Mouse (Mus musculus): Measurements from ENCODE around the gene Gm49392.
"Not testable (repeated sequence)": the region's sequence is repeated elsewhere in the genome, so short reads cannot be mapped to it uniquely, and the experiment has no call there.

Gene Gm49392

DNA sequence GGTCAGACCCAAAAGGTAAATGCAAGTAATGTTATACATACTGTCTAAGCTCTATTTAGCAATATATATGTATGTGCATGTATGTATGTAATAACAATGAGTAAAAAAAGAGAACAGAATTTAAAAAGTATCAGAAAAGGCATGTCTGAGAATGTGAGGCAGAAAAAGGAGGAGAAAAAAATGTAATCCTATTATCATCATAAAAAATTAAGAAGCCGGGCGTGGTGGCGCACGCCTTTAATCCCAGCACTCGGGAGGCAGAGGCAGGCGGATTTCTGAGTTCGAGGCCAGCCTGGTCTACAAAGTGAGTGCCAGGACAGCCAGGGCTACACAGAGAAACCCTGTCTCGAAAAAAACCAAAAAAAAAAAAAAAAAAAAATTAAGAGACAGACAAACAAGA lies at the start of gene Gm49392:
TSS of gene Gm49392 (minus strand) at position 101 of the 400 bp plus-strand sequence.
- ATAC-seq (ENCODE audit: insufficient number of reproducible peaks, low FRiP score, low TSS enrichment), result not testable (repeated sequence)

DNA sequence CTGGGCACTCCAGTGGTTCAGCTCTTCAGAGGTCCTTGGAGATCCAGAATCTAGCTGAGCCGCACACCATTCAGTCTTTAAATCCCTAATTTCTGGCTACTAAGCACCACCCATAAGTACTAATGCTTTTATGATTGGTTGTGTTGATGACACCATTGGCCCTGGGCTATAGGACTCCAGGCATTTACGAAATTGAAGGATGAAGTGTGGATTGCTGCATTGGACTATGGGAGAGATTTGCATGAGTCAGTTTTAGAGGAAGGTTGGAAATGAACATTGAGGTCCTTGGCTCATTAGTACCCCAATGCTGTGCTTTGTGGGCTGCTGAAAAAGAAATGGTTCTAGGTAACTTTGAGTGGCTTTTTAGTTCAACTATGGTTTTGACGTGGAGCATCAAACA lies 45.2 kb upstream of the Gm49392 start, which contains the start of gene Tpbpa:
TSS of gene Tpbpa (minus strand) at position 101 of the 400 bp plus-strand sequence.
- ATAC-seq (ENCODE audit: insufficient number of reproducible peaks, low FRiP score, low TSS enrichment), result not testable (repeated sequence)

DNA sequence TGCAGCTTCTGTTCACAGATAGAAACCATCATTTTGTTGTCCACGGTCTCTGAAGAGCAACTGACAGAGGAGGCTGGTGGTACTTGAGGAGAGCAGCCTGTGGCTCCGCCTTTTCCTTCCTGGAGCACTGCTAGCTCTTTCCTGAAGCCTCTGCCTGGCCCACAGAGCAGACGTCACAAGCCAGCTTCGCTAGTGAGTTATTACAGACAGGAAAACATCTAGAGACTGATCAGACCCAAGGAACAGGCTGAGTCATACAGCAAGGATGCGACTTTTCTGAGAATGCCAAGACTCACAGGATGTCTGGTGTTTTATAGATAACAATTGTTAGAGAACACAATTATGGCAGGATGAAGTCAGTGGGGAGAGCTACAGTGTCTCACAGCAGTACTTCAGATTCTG lies 39.8 kb upstream of the Gm49392 start, which contains the start of the genes Gm49391 and Ctla2a:
TSS of gene Gm49391 (minus strand) at position 72 of the 402 bp plus-strand sequence.
TSS of gene Ctla2a (minus strand) at position 126 of the 402 bp plus-strand sequence.
- no peak for ATAC-seq (ENCODE audit: insufficient number of reproducible peaks, low FRiP score, low TSS enrichment)

DNA sequence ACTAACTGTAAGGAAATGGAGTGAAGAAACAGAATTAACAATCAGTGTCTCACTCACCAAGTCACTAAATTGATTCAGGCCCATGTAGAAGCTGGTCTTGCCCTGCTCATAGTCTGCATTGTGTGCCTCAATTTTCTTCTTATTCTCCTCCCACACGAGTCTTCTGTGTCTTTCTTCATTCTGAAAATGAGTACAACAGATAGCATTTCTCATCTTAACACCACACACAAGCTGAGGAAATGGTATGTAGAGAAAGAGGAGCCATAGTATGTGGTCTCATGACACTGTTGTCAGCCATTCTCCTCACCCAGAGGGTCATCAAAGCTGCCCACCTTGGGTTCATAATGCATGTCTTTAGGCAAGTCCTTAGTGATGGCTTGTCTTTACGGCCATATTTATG lies 38.8 kb upstream of the Gm49392 start, which contains the start of gene Gm49393:
TSS of gene Gm49393 (minus strand) at position 101 of the 400 bp plus-strand sequence.
- not testable (repeated sequence) for ATAC-seq (ENCODE audit: insufficient number of reproducible peaks, low FRiP score, low TSS enrichment)

DNA sequence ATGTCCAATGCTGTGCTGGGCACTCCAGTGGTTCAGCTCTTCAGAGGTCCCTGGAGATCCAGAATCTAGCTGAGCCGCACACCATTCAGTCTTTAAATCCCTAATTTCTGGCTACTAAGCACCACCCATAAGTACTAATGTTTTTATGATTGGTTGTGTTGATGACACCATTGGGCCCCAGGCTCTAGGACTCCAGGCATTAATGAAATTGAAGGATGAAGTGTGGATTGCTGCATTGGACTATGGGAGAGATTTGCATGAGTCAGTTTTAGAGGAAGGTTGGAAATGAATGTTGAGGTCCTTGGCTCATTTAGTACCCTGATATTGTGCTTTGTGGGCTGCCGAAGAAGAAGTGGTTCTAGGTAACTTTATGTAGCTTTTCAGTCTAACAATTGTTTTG lies 8.1 kb upstream of the Gm49392 start, which contains the start of gene Tpbpb:
TSS of gene Tpbpb (minus strand) at position 101 of the 400 bp plus-strand sequence.
- ATAC-seq (ENCODE audit: insufficient number of reproducible peaks, low FRiP score, low TSS enrichment), result not testable (repeated sequence)

DNA sequence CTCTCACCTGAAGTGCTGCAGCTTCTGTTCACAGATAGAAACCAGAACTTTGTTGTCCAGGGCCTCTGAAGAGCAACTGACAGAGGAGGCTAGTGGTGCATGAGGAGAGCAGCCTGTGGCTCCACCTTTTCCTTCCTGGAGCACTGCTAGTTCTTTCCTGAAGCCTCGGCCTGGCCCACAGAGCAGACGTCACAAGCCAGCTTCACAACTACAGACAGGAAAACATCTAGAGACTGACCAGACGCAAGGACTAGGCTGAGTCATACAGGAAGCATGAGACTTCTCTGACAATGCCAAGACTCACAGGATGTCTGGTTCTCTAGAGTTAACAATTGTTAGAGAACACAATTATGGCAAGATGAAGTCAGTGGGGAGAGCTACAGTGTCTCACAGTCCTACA lies 634 bp upstream of the Gm49392 start, which contains the start of gene Ctla2b:
TSS of gene Ctla2b (minus strand) at position 120 of the 400 bp plus-strand sequence.
- no peak for ATAC-seq (ENCODE audit: insufficient number of reproducible peaks, low FRiP score, low TSS enrichment)

DNA sequence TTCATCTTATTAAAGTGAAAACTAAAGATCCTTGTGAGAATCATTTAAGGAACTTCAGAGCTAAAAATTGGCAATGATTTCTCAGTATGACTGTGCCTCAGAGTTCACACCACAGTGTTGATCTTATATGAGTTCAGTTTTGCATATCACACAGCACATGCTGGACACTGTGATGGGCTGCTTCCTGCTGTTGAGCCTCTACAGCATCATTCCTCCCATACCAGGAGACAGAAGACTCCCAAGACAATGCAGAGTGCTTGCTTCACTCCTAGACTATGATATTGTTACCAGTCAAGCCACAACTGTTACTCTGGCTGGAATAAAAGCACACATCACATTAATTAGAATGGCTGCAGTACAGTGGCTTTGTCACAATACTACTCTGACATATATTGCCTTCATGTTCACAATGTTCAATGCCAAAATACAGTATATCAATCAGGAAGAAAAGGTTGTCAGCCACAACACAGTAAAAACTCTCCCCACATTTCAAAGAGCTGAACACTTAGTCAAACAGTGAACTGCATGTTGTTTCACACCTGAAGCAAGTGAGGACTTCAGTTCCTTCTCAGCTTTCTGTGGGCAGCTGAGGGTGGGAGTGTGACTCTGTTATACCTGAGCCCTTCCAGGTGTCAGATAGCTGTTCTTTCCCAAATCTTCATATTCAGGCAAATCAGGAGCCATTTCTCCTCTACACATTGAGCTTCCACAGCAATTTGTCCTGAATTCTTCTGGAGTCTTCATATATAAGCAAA lies 1.1 kb downstream of the Gm49392 start:
- no peak for ATAC-seq (ENCODE audit: insufficient number of reproducible peaks, low FRiP score, low TSS enrichment)

DNA sequence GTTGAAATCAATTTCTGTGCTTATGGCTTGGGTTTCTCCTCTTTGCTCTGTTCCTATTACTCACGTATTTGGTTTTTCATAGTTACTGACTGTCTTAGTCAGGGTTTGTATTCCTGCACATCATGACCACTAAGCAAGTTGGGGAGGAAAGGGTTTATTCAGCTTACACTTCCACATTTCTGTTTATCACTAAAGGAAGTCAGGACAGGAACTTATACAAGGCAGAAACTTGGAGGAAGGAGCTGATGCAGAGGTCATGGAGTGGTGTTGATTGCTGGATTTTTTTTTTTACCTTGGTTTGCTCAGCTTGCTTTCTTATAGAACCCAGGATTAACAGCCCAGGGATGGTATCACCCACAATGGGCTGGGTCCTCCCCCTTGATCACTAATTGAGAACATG lies 4.4 kb downstream of the Gm49392 start:
- ATAC-seq (ENCODE audit: insufficient number of reproducible peaks, low FRiP score, low TSS enrichment), result no peak

DNA sequence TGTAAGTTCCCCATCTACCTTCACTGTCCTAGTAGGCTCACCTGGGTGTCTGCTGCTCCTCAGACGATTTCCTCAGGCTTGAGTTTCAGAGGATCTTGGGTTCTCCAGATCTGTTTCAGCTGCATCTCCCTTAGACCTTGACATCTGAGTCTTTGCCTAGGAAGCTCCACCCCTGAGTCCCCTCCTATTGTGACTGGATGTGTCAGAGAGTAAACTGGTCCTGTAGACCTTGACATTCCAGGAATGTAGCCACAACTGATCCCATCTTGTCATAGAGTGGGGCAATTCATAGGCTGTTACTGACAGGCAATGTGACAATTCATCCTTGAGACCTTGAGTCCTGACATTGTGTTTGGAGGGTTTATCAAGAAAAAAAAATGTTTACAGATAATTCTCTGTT lies 32.4 kb downstream of the Gm49392 start, which contains the start of gene 4930486L24Rik:
TSS of gene 4930486L24Rik (minus strand) at position 195 of the 400 bp plus-strand sequence.
- no peak for ATAC-seq (ENCODE audit: insufficient number of reproducible peaks, low FRiP score, low TSS enrichment)

DNA sequence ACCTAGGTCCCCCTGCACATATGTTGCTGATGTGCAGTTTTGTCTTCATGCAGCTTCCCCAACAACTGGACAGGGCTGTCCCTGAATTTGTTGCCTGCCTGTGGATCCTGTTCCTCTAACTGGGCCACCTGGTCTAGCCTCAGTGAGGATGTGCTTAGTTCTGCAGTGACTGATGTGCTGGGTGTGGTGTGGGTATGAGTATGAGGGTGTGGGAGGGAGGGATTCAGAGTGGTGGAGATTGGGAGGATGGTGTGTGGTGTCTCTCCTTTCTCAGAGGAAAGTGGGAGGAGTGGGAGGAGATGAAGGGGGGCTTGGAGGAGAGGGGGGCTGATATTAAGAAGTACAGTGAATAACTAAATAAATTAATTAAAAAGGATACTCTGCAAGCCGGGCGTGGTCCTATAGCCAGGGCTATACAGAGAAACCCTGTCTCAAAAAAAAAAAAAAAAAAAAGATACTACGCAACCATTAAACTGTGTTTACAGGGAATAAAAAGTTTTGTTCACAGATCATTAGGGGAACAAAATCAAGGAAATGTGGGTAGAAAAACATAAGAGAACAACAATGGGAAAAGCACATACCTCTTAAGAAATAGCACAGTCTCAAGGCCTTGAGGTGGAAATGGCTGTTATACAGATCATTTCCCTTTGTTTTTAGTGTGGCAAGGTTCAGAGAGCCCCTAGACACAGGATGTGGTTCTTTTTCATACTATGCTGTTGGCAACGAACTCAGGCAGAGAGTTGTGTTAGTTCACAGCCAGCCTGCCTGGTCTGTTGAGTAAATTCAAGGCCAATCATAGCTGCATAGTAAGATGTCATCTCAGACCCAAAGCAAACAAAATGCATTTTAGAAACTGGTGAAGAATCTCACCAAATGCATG lies 48.2 kb downstream of the Gm49392 start:
- ATAC-seq (ENCODE audit: insufficient number of reproducible peaks, low FRiP score, low TSS enrichment), result no peak

DNA sequence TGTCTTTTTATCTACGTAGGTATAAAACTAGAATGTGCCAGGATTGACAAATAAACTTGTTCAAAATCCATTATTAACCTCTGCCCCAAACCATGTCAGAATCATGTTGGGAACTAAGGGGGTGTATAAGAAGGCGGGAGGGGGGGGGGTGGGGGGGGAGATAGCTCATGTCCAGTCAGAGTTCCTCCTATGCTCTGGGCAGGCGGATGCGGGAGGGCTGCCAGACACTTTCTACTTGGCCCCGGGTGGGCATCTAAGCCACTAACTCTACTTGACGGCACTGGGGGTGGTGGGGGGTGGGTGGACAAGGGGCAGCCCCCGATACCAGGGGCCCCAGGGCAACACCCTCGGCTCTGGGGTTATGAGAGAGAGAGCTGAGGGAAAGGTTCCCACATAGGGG lies 53.5 kb downstream of the Gm49392 start:
- ATAC-seq (ENCODE audit: insufficient number of reproducible peaks, low FRiP score, low TSS enrichment), result no peak

DNA sequence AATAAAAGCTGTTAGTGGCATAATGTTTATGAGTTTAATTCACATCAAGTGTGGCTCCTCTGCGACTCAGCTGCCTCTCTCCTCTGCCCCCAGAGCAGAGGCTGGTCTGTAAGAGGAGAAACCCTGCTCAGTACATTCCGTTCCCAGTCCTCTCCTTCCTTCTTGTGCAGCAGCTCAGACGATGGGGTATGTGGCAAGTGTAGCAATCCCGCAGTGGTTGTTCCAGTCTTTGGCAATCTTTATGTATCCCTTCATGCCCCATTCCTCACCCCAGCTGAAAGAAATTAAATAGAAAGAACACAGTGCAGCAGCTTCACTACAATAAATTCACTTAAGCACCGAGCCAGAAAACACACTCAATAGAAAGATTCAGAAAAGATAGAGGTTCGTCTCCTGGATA lies 54.0 kb downstream of the Gm49392 start:
- no peak for ATAC-seq (ENCODE audit: insufficient number of reproducible peaks, low FRiP score, low TSS enrichment)

DNA sequence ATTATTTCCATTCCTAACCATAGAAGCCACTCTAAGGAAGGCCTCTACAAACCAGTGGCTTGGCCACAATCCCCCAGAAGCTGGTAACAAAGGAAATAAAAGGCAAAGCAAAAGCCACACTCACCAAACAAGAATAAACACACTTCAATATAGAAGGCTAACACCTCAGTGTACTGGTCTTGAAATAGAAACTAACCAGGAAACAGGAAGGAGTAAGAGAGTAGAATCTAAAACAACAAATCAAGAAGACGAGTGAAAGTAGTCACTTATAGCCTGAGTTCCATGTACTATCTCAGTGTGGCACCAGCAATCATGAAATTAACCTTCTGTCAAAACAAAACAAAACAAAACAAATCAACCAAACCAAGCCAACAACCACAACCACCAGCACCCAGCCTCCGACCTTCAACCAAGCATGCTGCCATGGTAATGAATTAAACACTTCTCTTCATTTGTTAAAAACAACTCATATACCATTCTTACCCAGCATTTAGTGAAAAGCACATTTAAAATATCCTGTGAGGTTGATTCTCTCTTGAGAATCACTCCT lies 57.3 kb downstream of the Gm49392 start:
- ATAC-seq (ENCODE audit: insufficient number of reproducible peaks, low FRiP score, low TSS enrichment), result no peak

DNA sequence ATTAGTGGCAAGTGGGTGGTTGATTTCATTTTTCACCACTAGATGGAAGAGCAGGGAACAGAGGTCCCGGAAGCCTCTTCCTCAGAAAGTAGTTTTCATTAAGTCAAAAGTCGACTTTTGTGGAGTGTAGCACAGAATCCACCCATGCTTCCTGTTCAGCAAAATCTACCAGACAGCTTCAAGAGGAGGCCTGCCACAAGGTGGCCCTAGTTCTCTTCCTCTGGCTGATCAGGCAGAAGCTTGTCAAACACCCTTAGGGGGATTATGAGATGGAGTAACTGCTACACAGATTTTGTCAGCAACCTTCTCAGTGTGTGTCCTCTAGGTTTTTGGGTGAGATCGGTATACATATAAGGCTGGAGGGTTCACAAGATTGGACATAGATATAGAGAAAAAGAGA lies 70.6 kb downstream of the Gm49392 start:
- no peak for ATAC-seq (ENCODE audit: insufficient number of reproducible peaks, low FRiP score, low TSS enrichment)

DNA sequence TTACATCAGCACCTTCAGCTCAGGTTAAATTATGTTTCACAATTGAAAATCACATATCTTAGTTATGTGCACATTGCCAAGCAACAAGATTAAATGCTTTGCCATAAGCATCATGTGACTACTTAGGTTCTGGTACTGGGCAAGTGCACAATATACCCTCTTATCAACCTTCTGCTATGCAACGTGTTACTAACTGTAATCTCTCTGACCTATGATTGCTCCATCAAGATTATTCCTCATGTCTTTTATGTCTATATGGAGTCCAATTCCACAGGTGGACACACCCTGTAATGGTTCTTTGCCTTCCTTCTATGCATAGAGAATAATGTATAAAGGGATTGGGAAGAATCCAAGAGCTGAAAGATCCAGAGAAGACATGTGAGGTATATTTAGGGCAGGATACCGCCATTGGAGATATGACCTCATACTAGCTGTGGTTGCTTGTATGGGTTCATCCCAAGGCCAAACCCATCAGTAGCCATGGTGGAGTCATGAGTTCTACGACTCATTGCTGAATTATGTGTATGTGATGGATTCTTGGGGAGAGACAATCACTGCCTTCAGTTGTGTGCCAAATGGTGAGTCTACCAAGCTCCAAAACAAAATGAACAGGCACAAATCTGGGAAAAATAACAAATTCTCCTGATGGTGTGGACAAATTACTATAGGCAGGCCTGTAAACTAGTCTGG lies 76.1 kb downstream of the Gm49392 start:
- ATAC-seq (ENCODE audit: insufficient number of reproducible peaks, low FRiP score, low TSS enrichment), result no peak

DNA sequence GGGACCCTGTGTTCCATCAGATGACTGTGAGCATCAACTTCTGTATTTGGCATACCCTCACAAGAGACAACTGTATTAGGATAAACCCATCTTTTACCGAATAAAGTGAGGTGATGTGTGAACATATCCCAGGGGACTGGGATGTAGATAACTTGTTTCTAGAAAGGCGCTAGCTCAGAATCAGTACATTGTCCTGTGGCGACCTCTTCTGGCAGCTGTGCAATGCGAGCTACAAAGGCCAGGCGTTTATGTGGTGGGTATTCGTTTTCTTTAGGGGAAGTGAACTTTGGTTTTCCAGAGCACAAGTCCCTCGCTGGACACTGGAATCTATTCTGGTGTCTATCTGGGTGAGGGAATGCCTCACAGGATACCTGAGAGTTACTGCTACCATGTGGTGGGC lies 77.2 kb downstream of the Gm49392 start:
- no peak for ATAC-seq (ENCODE audit: insufficient number of reproducible peaks, low FRiP score, low TSS enrichment)

DNA sequence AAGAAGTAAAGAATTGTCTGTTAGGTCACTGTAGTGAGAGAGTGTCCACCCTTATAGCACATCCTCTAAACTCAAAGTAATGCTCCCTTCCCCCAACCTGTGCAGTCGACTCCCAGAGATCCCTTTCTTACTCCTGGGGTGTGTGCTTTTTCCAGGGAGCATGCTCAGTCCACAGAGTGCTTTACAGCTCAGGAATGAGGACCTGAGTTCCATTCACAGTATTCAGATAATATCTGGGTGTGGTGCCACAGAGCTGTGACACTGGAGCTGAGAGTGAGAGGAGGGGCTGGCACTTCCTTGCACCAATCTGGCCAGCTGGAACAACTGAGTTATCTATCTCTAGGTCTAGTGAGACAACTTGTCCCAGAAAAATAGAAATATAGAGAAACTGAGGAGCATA lies 83.0 kb downstream of the Gm49392 start:
- ATAC-seq (ENCODE audit: insufficient number of reproducible peaks, low FRiP score, low TSS enrichment), result no peak

DNA sequence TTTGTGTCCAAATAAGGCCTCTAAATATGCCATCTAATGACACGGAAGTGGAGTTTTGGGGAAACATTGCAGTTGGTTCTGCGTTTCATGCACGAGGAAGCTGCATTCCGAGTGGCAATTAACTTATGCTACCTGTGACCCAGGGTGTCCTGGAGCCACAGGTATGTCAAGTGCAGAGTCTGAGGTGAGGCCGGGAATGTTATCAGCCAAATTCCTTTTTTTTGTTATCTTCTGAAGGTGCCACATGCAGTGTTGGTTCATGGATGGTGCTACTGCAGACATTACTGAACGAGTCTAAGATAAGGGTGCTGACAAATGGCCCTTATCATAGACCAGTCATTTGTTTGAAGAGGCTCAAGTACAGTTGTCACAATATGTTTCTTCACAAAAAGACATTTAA lies 83.9 kb downstream of the Gm49392 start:
- no peak for ATAC-seq (ENCODE audit: insufficient number of reproducible peaks, low FRiP score, low TSS enrichment)

DNA sequence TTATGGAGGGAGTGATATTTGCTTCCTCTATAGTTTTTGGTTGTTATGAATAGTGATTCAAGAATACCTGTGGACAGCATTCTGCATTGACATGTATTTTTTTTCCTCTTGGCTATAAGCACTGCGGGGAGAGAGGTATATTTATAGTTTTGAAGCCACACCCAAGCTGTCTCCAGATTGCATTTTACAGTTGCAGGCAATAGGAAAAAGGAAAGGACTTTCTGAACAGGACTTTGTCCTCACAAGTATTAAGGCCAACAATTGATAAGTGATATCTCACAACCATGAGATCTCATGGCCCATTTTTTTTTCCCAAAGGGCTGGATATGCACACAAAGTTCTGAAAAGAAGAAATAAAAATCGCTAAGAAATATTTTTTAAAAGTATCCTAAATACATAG lies 87.0 kb downstream of the Gm49392 start:
- no peak for ATAC-seq (ENCODE audit: insufficient number of reproducible peaks, low FRiP score, low TSS enrichment)

DNA sequence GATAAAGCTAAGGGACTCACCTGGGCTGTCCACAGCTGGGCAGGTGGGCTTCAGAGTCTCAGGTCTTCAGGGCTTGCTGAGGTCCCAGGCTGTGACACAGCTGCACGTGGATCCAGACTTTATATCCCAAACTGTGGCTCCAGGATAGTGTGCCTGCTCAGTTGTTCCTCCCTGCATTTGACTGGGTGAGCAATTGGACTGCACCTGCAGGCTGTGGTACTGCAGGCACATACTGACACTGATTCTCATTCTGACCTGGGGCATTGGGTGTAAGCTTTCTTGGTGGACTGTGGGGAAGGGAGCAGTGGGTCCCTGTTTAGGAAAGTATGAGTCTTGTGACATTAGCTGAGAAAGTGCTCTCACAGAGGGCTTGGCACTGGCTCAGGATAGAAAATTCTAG lies 93.9 kb downstream of the Gm49392 start, which contains the start of gene Ctsll3:
TSS of gene Ctsll3 (minus strand) at position 101 of the 400 bp plus-strand sequence.
- ATAC-seq (ENCODE audit: insufficient number of reproducible peaks, low FRiP score, low TSS enrichment), result no peak
